Comparison of ENCODE assay signal across 19 mouse cellular contexts in the genomic region with DNA sequence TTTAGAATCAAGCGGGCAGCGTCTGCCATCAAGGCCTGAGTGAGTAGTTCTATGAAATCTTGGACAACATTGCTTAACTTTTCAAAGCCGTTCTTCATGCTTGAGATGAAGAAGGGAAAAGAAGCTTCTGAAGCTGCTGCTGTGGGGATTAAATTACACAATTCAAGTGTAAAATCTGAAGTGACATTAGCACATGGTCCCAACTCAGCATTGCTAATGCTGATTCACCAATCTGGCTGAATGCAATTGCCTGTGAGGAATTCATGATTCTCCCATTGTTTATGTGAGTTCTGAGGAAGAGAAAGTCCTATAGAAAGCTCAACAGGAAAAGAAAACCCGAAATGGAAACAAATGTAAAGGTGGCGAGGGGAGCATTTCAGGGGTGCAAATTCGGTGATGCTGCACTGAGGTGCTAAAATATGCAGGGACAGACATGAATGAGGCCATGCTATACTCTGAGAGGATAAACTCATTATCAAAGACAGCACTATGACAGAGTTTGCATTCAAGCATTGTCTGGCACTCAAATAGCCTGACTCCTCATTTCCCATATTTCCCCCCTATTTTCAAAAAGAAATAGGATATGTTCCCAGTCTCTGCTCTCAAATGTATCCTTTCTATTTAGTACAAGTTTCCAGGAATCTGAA.
DNase-seq lines count a peak whose midpoint lies in the region; ATAC-seq and TF ChIP-seq lines count a peak whose summit lies in the region.
"Had no signal": no experiment of that assay in that cellular context is flagged by ENCODE, and none has a peak within 500 bp of the region (broad histone marks: within the 10 kb centered on the region; RNA-seq: fewer than 3 reads in every experiment).

No protein-coding gene starts in this region.

- H3K4me2 ChIP-seq in forebrain, embryonic 11.5 days (ENCODE audit: low read depth, low read length, severe bottlenecking) = no peak overlapping the region
- no peak overlapping the region for H3K4me2 ChIP-seq in forebrain, postnatal 0 days (ENCODE audit: low read depth)
- H3K4me2 ChIP-seq: embryonic facial prominence, embryonic 13.5 days; heart, embryonic 13.5 days; hindbrain, embryonic 15.5 days; lung, embryonic 15.5 days had no signal

- no peak for DNase-seq in forebrain, embryonic 11.5 days (ENCODE audit: low spot score)
- DNase-seq in forebrain, embryonic 10.5 days (ENCODE audit: extremely low spot score, low spot score) = no peak
- peak; percentile 59 for DNase-seq in brain, embryonic 14.5 days (ENCODE audit: low read depth)
- DNase-seq in forebrain, postnatal 0 days = peak; percentile 9
- peak; percentile 84 for DNase-seq in retina, embryonic 14.5 days (ENCODE audit: low spot score)
- no peak for DNase-seq in adrenal gland, adult (ENCODE audit: inconsistent age in 2 of 2, low spot score in 1 of 2)
- no peak for DNase-seq in right cerebral cortex, postnatal 25 days
- DNase-seq: adrenal gland, postnatal 36 days; cerebellum, adult 8-10 months; heart, postnatal 36 days; kidney, adult 11 months; lung, postnatal 4 days had no signal

- no peak overlapping the region for H3K4me3 ChIP-seq in forebrain, embryonic 11.5 days (ENCODE audit: low read depth, low read length)
- H3K4me3 ChIP-seq in forebrain, embryonic 10.5 days = no peak overlapping the region
- H3K4me3 ChIP-seq in forebrain, postnatal 0 days (ENCODE audit: low read depth, low read length) = no peak overlapping the region
- H3K4me3 ChIP-seq: embryonic facial prominence, embryonic 13.5 days; heart, embryonic 13.5 days; hindbrain, embryonic 15.5 days; lung, embryonic 15.5 days had no signal

- H3K36me3 ChIP-seq in forebrain, embryonic 11.5 days (ENCODE audit: control insufficient read depth, insufficient read depth, low read length) = no peaks in the 10 kb centered on the region
- H3K36me3 ChIP-seq in forebrain, embryonic 10.5 days (replicated peaks) = no peaks in the 10 kb centered on the region
- H3K36me3 ChIP-seq in forebrain, postnatal 0 days (ENCODE audit: insufficient read depth) = no peaks in the 10 kb centered on the region
- H3K36me3 ChIP-seq: embryonic facial prominence, embryonic 13.5 days; heart, embryonic 13.5 days; hindbrain, embryonic 15.5 days; lung, embryonic 15.5 days had no signal

- no peak overlapping the region for H3K9ac ChIP-seq in forebrain, embryonic 11.5 days (ENCODE audit: low read length)
- H3K9ac ChIP-seq in forebrain, postnatal 0 days = no peak overlapping the region
- H3K9ac ChIP-seq: embryonic facial prominence, embryonic 13.5 days; heart, embryonic 13.5 days; hindbrain, embryonic 15.5 days; liver, embryonic 14.5 days; lung, embryonic 15.5 days had no signal

- no peak for TF ChIP-seq CTCF in brain, embryonic 14.5 days (IDR thresholded peaks at IDR 0.05; ENCODE audit: borderline replicate concordance, extremely low read depth, insufficient read depth, insufficient read length)
- TF ChIP-seq CTCF in forebrain, postnatal 0 days (IDR thresholded peaks at IDR 0.05; ENCODE audit: low read depth) = no peak

- no peaks in the 10 kb centered on the region for H3K4me1 ChIP-seq in forebrain, embryonic 11.5 days (replicated peaks; ENCODE audit: control insufficient read depth, insufficient read depth, low read length)
- peaks cover 8% of the 10 kb centered on the region for H3K4me1 ChIP-seq in forebrain, embryonic 10.5 days
- no peaks in the 10 kb centered on the region for H3K4me1 ChIP-seq in forebrain, postnatal 0 days (ENCODE audit: insufficient read depth)
- H3K4me1 ChIP-seq: embryonic facial prominence, embryonic 13.5 days; heart, embryonic 13.5 days; hindbrain, embryonic 15.5 days; lung, embryonic 15.5 days had no signal

- no peak overlapping the region for H3K27ac ChIP-seq in forebrain, embryonic 11.5 days (ENCODE audit: low read depth, low read length)
- H3K27ac ChIP-seq in forebrain, embryonic 10.5 days = no peak overlapping the region
- H3K27ac ChIP-seq in forebrain, postnatal 0 days (ENCODE audit: low read depth, low read length) = no peak overlapping the region
- H3K27ac ChIP-seq: embryonic facial prominence, embryonic 13.5 days; heart, embryonic 13.5 days; hindbrain, embryonic 15.5 days; liver, embryonic 14.5 days; lung, embryonic 15.5 days; stomach, postnatal 0 days had no signal

- ATAC-seq in forebrain, embryonic 11.5 days (replicated peaks; ENCODE audit: low FRiP score) = 0 out of 2 replicates have a peak, but pooled peaks have one; percentile 49
- ATAC-seq in forebrain, postnatal 0 days = no peak

- no peak for TF ChIP-seq POLR2A in brain, embryonic 14.5 days (IDR thresholded peaks at IDR 0.05; ENCODE audit: borderline replicate concordance, extremely low read depth, insufficient read depth, insufficient read length, poor library complexity, severe bottlenecking)

- 44% methylated on average over 6 of the region's 6 CpGs for WGBS in forebrain, embryonic 11.5 days
- 68% methylated on average over 6 of the region's 6 CpGs for WGBS in forebrain, embryonic 10.5 days
- 37% methylated on average over 6 of the region's 6 CpGs for WGBS in forebrain, postnatal 0 days

- H3K27me3 ChIP-seq in forebrain, embryonic 11.5 days (ENCODE audit: control insufficient read depth, insufficient read depth, low read length) = no peaks in the 10 kb centered on the region
- no peaks in the 10 kb centered on the region for H3K27me3 ChIP-seq in forebrain, embryonic 10.5 days (ENCODE audit: poor library complexity, severe bottlenecking)
- no peaks in the 10 kb centered on the region for H3K27me3 ChIP-seq in forebrain, postnatal 0 days (ENCODE audit: insufficient read depth, low read length)
- H3K27me3 ChIP-seq: CH12.LX; embryonic facial prominence, embryonic 13.5 days; heart, embryonic 13.5 days; hindbrain, embryonic 15.5 days; lung, embryonic 15.5 days had no signal

- H3K9me3 ChIP-seq in forebrain, embryonic 11.5 days (ENCODE audit: control insufficient read depth, low read length) = no peaks in the 10 kb centered on the region
- H3K9me3 ChIP-seq in forebrain, embryonic 10.5 days = no peaks in the 10 kb centered on the region
- no peaks in the 10 kb centered on the region for H3K9me3 ChIP-seq in forebrain, postnatal 0 days (ENCODE audit: low read length)
- H3K9me3 ChIP-seq: embryonic facial prominence, embryonic 13.5 days; heart, embryonic 13.5 days; hindbrain, embryonic 15.5 days; lung, embryonic 15.5 days had no signal

Comparison
In these comparisons a context has a peak if more than half of its experiments do, and no peak if none do; other contexts are left out.
1. DNase-seq: peak in brain, embryonic 14.5 days (single experiment), forebrain, postnatal 0 days (single experiment) and retina, embryonic 14.5 days (single experiment); none in forebrain, embryonic 11.5 days (single experiment), forebrain, embryonic 10.5 days (single experiment), adrenal gland, adult (0 of 2) and right cerebral cortex, postnatal 25 days (single experiment).